Comparison of ENCODE assay signal across 28 mouse cellular contexts in the genomic region with DNA sequence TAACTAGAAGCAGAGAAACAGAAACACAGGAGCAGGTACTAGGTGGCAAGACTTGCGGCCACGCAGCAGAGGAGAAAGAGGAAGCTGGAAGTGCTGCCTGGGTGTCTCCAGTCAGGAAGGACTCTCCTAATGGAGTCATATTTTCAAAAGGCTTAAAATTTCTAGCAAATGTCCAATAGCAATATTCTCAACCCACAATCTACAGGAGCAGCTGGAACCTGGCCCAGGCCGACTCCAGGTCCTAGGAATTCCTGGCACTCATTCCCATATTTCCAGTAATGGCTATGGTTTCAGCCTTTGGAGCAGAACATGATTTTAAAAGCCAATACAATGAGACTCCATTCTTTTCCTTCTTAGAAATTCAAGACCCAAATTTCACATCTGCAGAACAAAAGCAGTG. TPM values are rescaled to one million over a fixed set of nuclear protein-coding genes. Genes with fewer than 3 reads are reported as not detected.
DNase-seq lines count a peak whose midpoint lies in the region; ATAC-seq and TF ChIP-seq lines count a peak whose summit lies in the region.
"Had no signal": no experiment of that assay in that cellular context is flagged by ENCODE, and none has a peak within 500 bp of the region (broad histone marks: within the 10 kb centered on the region; RNA-seq: fewer than 3 reads in every experiment).

No protein-coding gene starts in this region.

- peak; percentile 6 for DNase-seq in gastrocnemius, adult 18-20 months (ENCODE audit: low spot score)
- no peak for DNase-seq in gastrocnemius, postnatal 25 days
- DNase-seq in lung, embryonic 14.5 days, result peak; percentile 32
- no peak for DNase-seq in lung, postnatal 14 days
- DNase-seq in gastrocnemius, postnatal 10 days, result peak; percentile 41
- no peak for DNase-seq in urinary bladder, postnatal 10 days (ENCODE audit: low spot score)
- no peak for DNase-seq in neural tube, embryonic 10.5 days (ENCODE audit: extremely low spot score, low spot score)
- DNase-seq: adrenal gland, postnatal 10 days; B cell, adult 2 months; cerebellum, adult 9-11 months; heart, adult 2 months; heart, postnatal 14 days; kidney, adult 2 months; kidney, postnatal 36 days; lung, postnatal 36 days had no signal

- WGBS in lung, embryonic 14.5 days, result 70% methylated on average over 3 of the region's 3 CpGs

- no peak overlapping the region for H3K4me2 ChIP-seq in lung, embryonic 14.5 days
- H3K4me2 ChIP-seq: forebrain, embryonic 15.5 days; heart, embryonic 13.5 days; hindbrain, embryonic 12.5 days; intestine, embryonic 15.5 days; liver, embryonic 15.5 days; lung, embryonic 15.5 days; midbrain, embryonic 12.5 days; neural tube, embryonic 13.5 days had no signal

- no peak overlapping the region for H3K9ac ChIP-seq in lung, embryonic 14.5 days
- H3K9ac ChIP-seq: forebrain, embryonic 15.5 days; heart, embryonic 13.5 days; hindbrain, embryonic 12.5 days; intestine, embryonic 15.5 days; liver, embryonic 15.5 days; lung, embryonic 15.5 days; midbrain, embryonic 12.5 days; neural tube, embryonic 13.5 days had no signal

- no peak for ATAC-seq in lung, embryonic 14.5 days (ENCODE audit: insufficient read depth)
- ATAC-seq: forebrain, embryonic 15.5 days; hindbrain, postnatal 0 days; intestine, embryonic 15.5 days had no signal

- H3K4me1 ChIP-seq in lung, embryonic 14.5 days (ENCODE audit: insufficient read depth), result no peaks in the 10 kb centered on the region
- H3K4me1 ChIP-seq: intestine, embryonic 15.5 days; lung, embryonic 15.5 days; midbrain, embryonic 12.5 days had no signal

- no peak for TF ChIP-seq CTCF in lung, embryonic 14.5 days (IDR thresholded peaks at IDR 0.05; ENCODE audit: low read depth)

- peaks cover 24% of the 10 kb centered on the region; the same call in 1 of the 2 replicates for H3K36me3 ChIP-seq in lung, embryonic 14.5 days (ENCODE audit: insufficient read depth)
- H3K36me3 ChIP-seq: forebrain, embryonic 15.5 days; hindbrain, embryonic 12.5 days; liver, embryonic 15.5 days; midbrain, embryonic 12.5 days; neural tube, embryonic 13.5 days had no signal

- no peak overlapping the region for H3K27ac ChIP-seq in lung, embryonic 14.5 days (ENCODE audit: low read depth)
- H3K27ac ChIP-seq: forebrain, embryonic 10.5 days; forebrain, embryonic 15.5 days; heart, adult 2 months; heart, embryonic 13.5 days; hindbrain, embryonic 12.5 days; hindbrain, postnatal 0 days; intestine, embryonic 15.5 days; layer of hippocampus, adult 2 months; left cerebral cortex, adult 2 months; liver, embryonic 15.5 days; lung, embryonic 15.5 days; midbrain, embryonic 12.5 days; neural tube, embryonic 13.5 days had no signal

- no peaks in the 10 kb centered on the region for H3K27me3 ChIP-seq in lung, embryonic 14.5 days (ENCODE audit: insufficient read depth, low read length)
- H3K27me3 ChIP-seq: forebrain, embryonic 15.5 days; heart, embryonic 13.5 days; hindbrain, embryonic 12.5 days; intestine, embryonic 15.5 days; liver, embryonic 15.5 days; lung, embryonic 15.5 days; midbrain, embryonic 12.5 days; neural tube, embryonic 13.5 days had no signal

- no peaks in the 10 kb centered on the region for H3K9me3 ChIP-seq in lung, embryonic 14.5 days (ENCODE audit: low read depth, low read length)
- H3K9me3 ChIP-seq: forebrain, embryonic 10.5 days; forebrain, embryonic 15.5 days; heart, embryonic 13.5 days; hindbrain, embryonic 12.5 days; intestine, embryonic 15.5 days; liver, embryonic 15.5 days; lung, embryonic 15.5 days; midbrain, embryonic 12.5 days; neural tube, embryonic 13.5 days had no signal

- H3K4me3 ChIP-seq in lung, embryonic 14.5 days (ENCODE audit: low read depth, low read length), result no peak overlapping the region
- H3K4me3 ChIP-seq: forebrain, embryonic 10.5 days; forebrain, embryonic 15.5 days; heart, adult 2 months; heart, embryonic 13.5 days; hindbrain, embryonic 12.5 days; intestine, embryonic 15.5 days; layer of hippocampus, adult 2 months; left cerebral cortex, adult 2 months; liver, embryonic 15.5 days; lung, embryonic 15.5 days; midbrain, embryonic 12.5 days; myocyte; neural tube, embryonic 13.5 days had no signal

RNA-seq across cellular contexts. Expression of a gene that starts 31.8 kb away (rescaled TPM):
- under 1 TPM in 1 of 2 experiments, not detected in 1; 0.14 TPM for total RNA-seq in gastrocnemius, adult 18-20 months (2021)
- total RNA-seq in gastrocnemius, postnatal 25 days (2021), result under 1 TPM; 0.69 to 0.86 TPM
- polyA plus RNA-seq in lung, embryonic 14.5 days (2014; fragmentation: Nextera tagmentation; extraction: Ambion mirVana), result 247 and 251 TPM in 2 replicates
- total RNA-seq in gastrocnemius, postnatal 10 days (2021), result 10 to 100 TPM; 11.7 to 12.5 TPM

Comparison
In these comparisons a context has a peak if more than half of its experiments do, and no peak if none do; other contexts are left out.
1. DNase-seq: peak in gastrocnemius, adult 18-20 months (single experiment), lung, embryonic 14.5 days (single experiment) and gastrocnemius, postnatal 10 days (single experiment); none in gastrocnemius, postnatal 25 days (single experiment), lung, postnatal 14 days (single experiment), urinary bladder, postnatal 10 days (single experiment) and neural tube, embryonic 10.5 days (single experiment).
2. RNA of a gene that starts 31.8 kb away (total RNA-seq): 11.7 to 12.5 TPM in gastrocnemius, postnatal 10 days; 0.69 to 0.86 TPM in gastrocnemius, postnatal 25 days and 0.14 TPM in gastrocnemius, adult 18-20 months; every median in the first group is over 4 times any median in the second.